Comparison of ENCODE assay signal across 7 mouse cellular contexts in genomic region chr7:79508280-79509234, GRCm38 (mm10). TPM values are rescaled to one million over a fixed set of nuclear protein-coding genes. Genes with fewer than 3 reads are reported as not detected.
DNase-seq lines count a peak whose midpoint lies in the region; ATAC-seq lines count a peak whose summit lies in the region.

No protein-coding gene starts in this region.

- no peaks in the 10 kb centered on the region for H3K9me3 ChIP-seq in liver, embryonic 12.5 days (replicated peaks)
- H3K9me3 ChIP-seq in embryonic facial prominence, embryonic 10.5 days: no peaks in the 10 kb centered on the region
- H3K9me3 ChIP-seq in hindbrain, embryonic 12.5 days (replicated peaks): no peaks in the 10 kb centered on the region
- no peaks in the 10 kb centered on the region for H3K9me3 ChIP-seq in neural tube, embryonic 12.5 days

- H3K36me3 ChIP-seq in liver, embryonic 12.5 days: no peaks in the 10 kb centered on the region
- peaks cover 7% of the 10 kb centered on the region; the same call in 1 of the 2 replicates for H3K36me3 ChIP-seq in embryonic facial prominence, embryonic 10.5 days (replicated peaks)
- peaks cover 22% of the 10 kb centered on the region for H3K36me3 ChIP-seq in hindbrain, embryonic 12.5 days
- peaks cover 28% of the 10 kb centered on the region for H3K36me3 ChIP-seq in neural tube, embryonic 12.5 days

- peaks cover 100% of the 10 kb centered on the region for H3K27me3 ChIP-seq in liver, embryonic 12.5 days (replicated peaks)
- peaks cover 100% of the 10 kb centered on the region for H3K27me3 ChIP-seq in embryonic facial prominence, embryonic 10.5 days (replicated peaks; ENCODE audit: low read depth, poor library complexity, severe bottlenecking)
- peaks cover 75% of the 10 kb centered on the region for H3K27me3 ChIP-seq in hindbrain, embryonic 12.5 days
- H3K27me3 ChIP-seq in neural tube, embryonic 12.5 days (replicated peaks): peaks cover 35% of the 10 kb centered on the region

- peak overlapping the region; percentile 10; the same call in 1 of the 2 replicates for H3K4me2 ChIP-seq in liver, embryonic 12.5 days
- H3K4me2 ChIP-seq in hindbrain, embryonic 12.5 days (replicated peaks): peak overlapping the region; percentile 84
- H3K4me2 ChIP-seq in neural tube, embryonic 12.5 days (replicated peaks): peak overlapping the region; percentile 90

- WGBS in liver, embryonic 12.5 days (ENCODE audit: insufficient replicate concordance): 3% methylated on average over 79 of the region's 79 CpGs
- 1% methylated on average over 79 of the region's 79 CpGs for WGBS in embryonic facial prominence, embryonic 10.5 days
- WGBS in hindbrain, embryonic 12.5 days: 1% methylated on average over 78 of the region's 79 CpGs
- 1% methylated on average over 74 of the region's 79 CpGs for WGBS in neural tube, embryonic 12.5 days

- ATAC-seq in liver, embryonic 12.5 days: no peak
- no peak for ATAC-seq in hindbrain, embryonic 12.5 days (ENCODE audit: low FRiP score)
- ATAC-seq in neural tube, embryonic 12.5 days (ENCODE audit: low FRiP score, low read depth): no peak

- peaks cover 12% of the 10 kb centered on the region for H3K4me1 ChIP-seq in liver, embryonic 12.5 days
- peaks cover 38% of the 10 kb centered on the region for H3K4me1 ChIP-seq in embryonic facial prominence, embryonic 10.5 days
- peaks cover 53% of the 10 kb centered on the region for H3K4me1 ChIP-seq in hindbrain, embryonic 12.5 days
- peaks cover 34% of the 10 kb centered on the region for H3K4me1 ChIP-seq in neural tube, embryonic 12.5 days

- no peak overlapping the region for H3K9ac ChIP-seq in liver, embryonic 12.5 days
- H3K9ac ChIP-seq in hindbrain, embryonic 12.5 days: peak overlapping the region; percentile 98
- H3K9ac ChIP-seq in neural tube, embryonic 12.5 days: peak overlapping the region; percentile 100

- no peak overlapping the region for H3K4me3 ChIP-seq in liver, embryonic 12.5 days
- H3K4me3 ChIP-seq in embryonic facial prominence, embryonic 10.5 days: peak overlapping the region; percentile 57
- peak overlapping the region; percentile 84 for H3K4me3 ChIP-seq in hindbrain, embryonic 12.5 days
- peak overlapping the region; percentile 87 for H3K4me3 ChIP-seq in neural tube, embryonic 12.5 days

- DNase-seq in liver: no peak
- peak; percentile 44 for DNase-seq in embryonic facial prominence, embryonic 10.5 days (ENCODE audit: low spot score)
- DNase-seq in urinary bladder, adult 2 months (ENCODE audit: low spot score): no peak
- DNase-seq in frontal cortex, postnatal 25 days (ENCODE audit: low spot score in 2 of 2): no peak

- no peak overlapping the region for H3K27ac ChIP-seq in liver, embryonic 12.5 days
- H3K27ac ChIP-seq in embryonic facial prominence, embryonic 10.5 days (replicated peaks): peak overlapping the region; percentile 74
- H3K27ac ChIP-seq in hindbrain, embryonic 12.5 days: peak overlapping the region; percentile 98
- peak overlapping the region; percentile 98 for H3K27ac ChIP-seq in neural tube, embryonic 12.5 days

RNA-seq across cellular contexts. Expression of gene Polg, which starts 42.4 kb away (rescaled TPM):
- 33.1 and 33.8 TPM in 2 replicates for polyA plus RNA-seq in liver, embryonic 12.5 days (2016; fragmentation: Nextera tagmentation; extraction: Ambion mirVana)
- polyA plus RNA-seq in embryonic facial prominence, embryonic 10.5 days (2016; fragmentation: Nextera tagmentation; extraction: Ambion mirVana): 33.4 and 37.8 TPM in 2 replicates
- 40.1 and 42.0 TPM in 2 replicates for polyA plus RNA-seq in hindbrain, embryonic 12.5 days (2016; fragmentation: Nextera tagmentation; extraction: Ambion mirVana)
- polyA plus RNA-seq in neural tube, embryonic 12.5 days (2016; fragmentation: Nextera tagmentation; extraction: Ambion mirVana): 45.6 and 48.5 TPM in 2 replicates
- 50.9 and 56.0 TPM in 2 replicates for polyA plus RNA-seq in urinary bladder, adult 2 months (2012; rRNA removed)

Comparison
In these comparisons a context has a peak if more than half of its experiments do, and no peak if none do; other contexts are left out.
1. H3K4me2 ChIP-seq: peak in every context shown above with its lines; median percentile 90 in neural tube, embryonic 12.5 days; 84 in hindbrain, embryonic 12.5 days; 10 in liver, embryonic 12.5 days.